Mouse (Mus musculus) hindbrain, embryonic 13.5 days (tissue): ENCODE results near the gene Zmiz1. TPM values are rescaled to one million over a fixed set of nuclear protein-coding genes. Genes with fewer than 3 reads are reported as not detected.

ENCODE experiments used
- ATAC-seq: fragments of 200-750 bp; cut with Nextera tagmentation; 2 replicates; pipeline ENCODE4 v1.8.0; 2017; ENCODE audit warnings: moderate TSS enrichment; ENCODE audit not compliant: low FRiP score
- H3K27ac ChIP-seq: fragments of 300-500 bp; sonication (generic); 2 replicates; pipeline ENCODE4 v1.5.1; 2015; ENCODE audit warnings: inconsistent platforms, mild to moderate bottlenecking, moderate library complexity
- H3K27me3 ChIP-seq: fragments of 300-500 bp; sonication (generic); 2 replicates; pipeline ENCODE4 v1.6.1; 2015; ENCODE audit warnings: mild to moderate bottlenecking, inconsistent platforms
- H3K36me3 ChIP-seq: fragments of 300-500 bp; sonication (generic); 2 replicates; pipeline ENCODE4 v1.6.1; 2015; ENCODE audit warnings: mild to moderate bottlenecking, inconsistent platforms
- H3K4me1 ChIP-seq: fragments of 300-500 bp; sonication (generic); replicated peaks from 2 replicates; pipeline ENCODE4 v1.6.1; 2015; ENCODE audit warnings: inconsistent platforms
- H3K4me2 ChIP-seq: fragments of 300-500 bp; sonication (generic); 2 replicates; pipeline ENCODE4 v1.6.1; 2015; ENCODE audit warnings: inconsistent platforms, mild to moderate bottlenecking, moderate library complexity
- H3K4me3 ChIP-seq: fragments of 300-500 bp; sonication (generic); 2 replicates; pipeline ENCODE4 v1.5.1; 2015; ENCODE audit warnings: mild to moderate bottlenecking, inconsistent platforms
- H3K9ac ChIP-seq: fragments of 300-500 bp; sonication (generic); 2 replicates; pipeline ENCODE4 v1.6.1; 2015; ENCODE audit warnings: mild to moderate bottlenecking, inconsistent platforms
- H3K9me3 ChIP-seq: fragments of 300-500 bp; sonication (generic); 2 replicates; pipeline ENCODE4 v1.6.1; 2016; ENCODE audit warnings: inconsistent platforms
- WGBS: fragments of 180-500 bp; shearing (Covaris S2); methylation state at CpG from one replicate; pipeline ENCODE4 v1.1.7; 2015; 5-methylcytosine and 5-hydroxymethylcytosine counted together
- polyA plus RNA-seq: library from polyadenylated mRNA; unstranded; fragments of >200 nt; fragmentation: Nextera tagmentation; extraction: Ambion mirVana; gene quantifications from 2 replicates; pipeline ENCODE4 v1.2.1, GENCODE M21; 2015

Gene Zmiz1
- polyA plus RNA-seq, 1 experiment from 2014 or later = 58.5 TPM

DNA sequence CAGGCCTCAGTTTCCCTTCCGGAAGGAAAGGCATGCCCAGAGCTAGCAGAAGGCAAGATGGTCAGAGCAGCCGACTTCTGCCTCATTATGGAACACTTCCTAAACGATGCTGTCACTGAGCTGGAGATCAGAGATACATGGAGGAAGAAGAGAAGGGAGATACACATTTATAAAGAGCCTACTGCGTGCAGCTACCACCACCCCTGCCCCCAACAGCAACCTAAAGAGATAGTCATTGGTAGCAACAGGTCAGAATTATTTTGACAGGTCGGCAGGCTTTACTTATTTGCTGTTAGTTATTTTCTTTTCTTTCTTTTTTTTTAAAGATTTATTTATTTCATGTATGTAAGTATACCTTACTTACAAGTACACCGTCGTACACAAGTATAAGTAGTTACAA is 90.1 kb downstream of the Zmiz1 start:
- Histone ChIP-seq H3K4me1 (peaks cover 84% of the 10 kb centered on the region), H3K9me3 (no peaks in the 10 kb centered on the region), H3K27ac (peak overlapping the region; percentile 84), H3K27me3 (no peaks in the 10 kb centered on the region), H3K36me3 (peaks cover 26% of the 10 kb centered on the region), H3K4me3 (no peak overlapping the region), H3K4me2 (no peak overlapping the region), H3K9ac (0 out of 2 replicates have a peak overlapping the region, but pooled peaks have one; percentile 46)
- WGBS = 92% methylated on average over 7 of the region's 7 CpGs
- no peak for ATAC-seq

DNA sequence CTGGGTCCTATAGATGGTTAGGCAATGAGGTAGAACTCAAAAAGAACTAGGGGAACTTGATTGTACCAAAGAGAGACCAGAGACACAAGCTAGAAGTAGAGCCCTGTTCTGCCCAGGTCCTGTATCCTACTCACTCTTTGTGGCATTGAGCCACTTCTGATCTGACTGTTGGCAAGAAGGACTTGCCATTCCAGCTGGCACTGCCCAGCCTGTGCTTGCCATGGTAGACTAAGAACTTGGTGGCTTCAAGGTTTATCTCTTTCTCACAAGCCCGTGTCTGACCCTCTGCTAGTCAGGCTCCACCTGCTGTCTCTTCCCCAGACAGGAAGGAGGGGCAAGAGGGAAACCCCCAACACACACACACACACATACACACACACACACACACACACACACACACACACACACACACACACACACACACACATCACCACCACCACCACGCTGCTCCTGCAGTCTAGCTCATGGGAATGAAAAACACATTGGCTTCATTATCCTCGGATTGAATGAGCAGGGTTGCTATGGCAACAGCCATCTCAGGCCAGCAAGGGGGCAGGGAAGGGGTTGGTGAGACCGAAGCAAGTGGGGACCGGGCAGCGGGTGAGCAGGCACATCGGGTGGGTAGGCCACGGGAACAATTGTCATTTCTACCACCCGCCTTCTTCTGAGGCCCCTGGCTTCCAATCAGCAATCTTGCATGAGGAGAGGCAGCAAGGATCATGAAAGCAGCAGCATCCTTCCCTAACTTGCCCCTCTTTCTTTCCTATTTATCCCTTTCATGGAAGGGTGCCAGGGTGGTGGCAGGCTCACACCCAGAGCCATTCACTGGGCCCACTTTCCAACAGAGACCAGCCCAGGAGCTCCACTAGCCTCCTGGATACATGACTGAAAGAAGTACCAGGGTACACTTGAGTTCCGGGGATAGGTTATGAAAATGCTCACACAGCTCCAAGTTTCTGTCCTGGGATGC is 91.2 kb downstream of the Zmiz1 start:
- WGBS = 14% methylated on average over 9 of the region's 10 CpGs
- H3K4me2 ChIP-seq = peak overlapping the region; percentile 3; the same call in 1 of the 2 replicates
- H3K27ac ChIP-seq = peak overlapping the region; percentile 93
- H3K9me3 ChIP-seq = no peaks in the 10 kb centered on the region
- ATAC-seq = peak; percentile 68
- peaks cover 93% of the 10 kb centered on the region for H3K4me1 ChIP-seq
- H3K36me3 ChIP-seq = peaks cover 24% of the 10 kb centered on the region
- no peak overlapping the region for H3K9ac ChIP-seq
- no peaks in the 10 kb centered on the region for H3K27me3 ChIP-seq
- no peak overlapping the region for H3K4me3 ChIP-seq

DNA sequence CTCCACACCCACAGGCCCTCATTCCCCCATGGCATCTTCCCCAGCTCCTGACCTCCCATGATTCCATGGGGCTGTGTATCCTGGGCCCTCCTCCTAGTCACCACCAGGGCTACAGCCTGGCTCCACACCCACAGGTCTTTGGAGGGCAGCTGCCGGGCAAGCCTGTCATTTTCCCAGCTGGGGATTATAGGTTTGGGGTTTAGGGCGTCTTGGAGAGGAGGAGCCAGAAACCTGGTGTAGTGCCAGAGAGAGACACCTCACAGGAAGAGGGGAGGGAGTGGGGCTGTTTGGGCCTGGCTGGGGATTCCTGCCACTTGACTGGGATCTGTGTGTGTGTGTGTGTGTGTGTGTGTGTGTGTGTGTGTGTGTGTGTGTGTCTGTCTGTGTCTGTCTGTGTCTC is 92.7 kb downstream of the Zmiz1 start:
- Histone ChIP-seq H3K4me1 (peaks cover 96% of the 10 kb centered on the region), H3K27ac (peak overlapping the region; percentile 93)
- WGBS = 26% methylated on average over 2 of the region's 2 CpGs

DNA sequence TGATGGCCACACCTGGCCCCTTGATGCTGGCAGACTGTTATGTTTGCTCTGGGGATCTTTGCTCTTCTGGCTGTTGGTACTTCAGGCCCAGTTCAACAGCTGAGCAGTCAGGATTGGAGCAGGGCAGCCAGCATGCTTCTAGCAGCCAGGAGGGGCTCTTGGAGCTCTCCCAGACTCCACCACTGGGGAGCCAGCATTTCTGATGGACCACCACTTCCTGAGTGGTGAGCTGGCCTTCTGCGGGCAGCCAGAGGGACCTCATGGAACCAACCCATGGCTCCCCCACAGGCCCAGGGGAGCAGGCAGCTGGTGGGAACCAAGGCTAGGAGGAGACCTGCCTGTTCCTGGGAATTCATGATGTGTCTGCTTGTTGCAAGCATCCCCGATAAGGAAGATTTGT is 94.4 kb downstream of the Zmiz1 start:
- Histone ChIP-seq H3K9ac (no peak overlapping the region), H3K4me2 (no peak overlapping the region), H3K27me3 (no peaks in the 10 kb centered on the region), H3K9me3 (no peaks in the 10 kb centered on the region), H3K4me3 (no peak overlapping the region), H3K36me3 (no peaks in the 10 kb centered on the region), H3K27ac (peak overlapping the region; percentile 82), H3K4me1 (peaks cover 96% of the 10 kb centered on the region)
- ATAC-seq = no peak
- 74% methylated on average over 2 of the region's 2 CpGs for WGBS

More for the DNA sequence above, 92.7 kb downstream of the Zmiz1 start:
- no peak for ATAC-seq
- no peak overlapping the region for H3K4me2 ChIP-seq
- no peak overlapping the region for H3K4me3 ChIP-seq
- H3K27me3 ChIP-seq = no peaks in the 10 kb centered on the region
- H3K9me3 ChIP-seq = no peaks in the 10 kb centered on the region
- H3K9ac ChIP-seq = no peak overlapping the region
- peaks cover 9% of the 10 kb centered on the region for H3K36me3 ChIP-seq

DNA sequence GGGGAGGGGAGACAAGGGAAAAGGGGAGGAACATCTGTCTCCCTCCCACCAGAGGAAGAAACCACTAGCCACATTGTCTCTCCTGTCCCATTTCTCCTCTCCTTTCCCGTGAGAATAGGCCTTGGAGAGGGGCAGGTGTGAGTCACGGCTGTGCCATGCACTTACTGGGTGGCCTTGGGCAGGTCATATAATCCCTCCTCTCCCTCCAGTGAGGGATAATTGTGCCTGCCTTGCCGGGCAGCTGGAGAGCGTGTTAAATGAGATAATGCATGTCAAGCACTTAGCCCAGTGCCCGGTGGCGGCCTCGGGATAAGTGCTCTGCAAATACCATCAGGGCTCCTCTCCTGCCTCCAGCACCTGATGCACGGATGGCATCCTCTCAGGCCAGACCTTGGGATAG is 95.8 kb downstream of the Zmiz1 start:
- peaks cover 88% of the 10 kb centered on the region for H3K4me1 ChIP-seq
- peak overlapping the region; percentile 63 for H3K9ac ChIP-seq
- no peaks in the 10 kb centered on the region for H3K27me3 ChIP-seq
- WGBS = 12% methylated on average over 8 of the region's 8 CpGs
- ATAC-seq = no peak
- peak overlapping the region; percentile 8; the same call in 1 of the 2 replicates for H3K4me2 ChIP-seq
- H3K4me3 ChIP-seq = no peak overlapping the region
- H3K36me3 ChIP-seq = peaks cover 4% of the 10 kb centered on the region; the same call in 1 of the 2 replicates
- H3K9me3 ChIP-seq = no peaks in the 10 kb centered on the region
- peak overlapping the region; percentile 85 for H3K27ac ChIP-seq

DNA sequence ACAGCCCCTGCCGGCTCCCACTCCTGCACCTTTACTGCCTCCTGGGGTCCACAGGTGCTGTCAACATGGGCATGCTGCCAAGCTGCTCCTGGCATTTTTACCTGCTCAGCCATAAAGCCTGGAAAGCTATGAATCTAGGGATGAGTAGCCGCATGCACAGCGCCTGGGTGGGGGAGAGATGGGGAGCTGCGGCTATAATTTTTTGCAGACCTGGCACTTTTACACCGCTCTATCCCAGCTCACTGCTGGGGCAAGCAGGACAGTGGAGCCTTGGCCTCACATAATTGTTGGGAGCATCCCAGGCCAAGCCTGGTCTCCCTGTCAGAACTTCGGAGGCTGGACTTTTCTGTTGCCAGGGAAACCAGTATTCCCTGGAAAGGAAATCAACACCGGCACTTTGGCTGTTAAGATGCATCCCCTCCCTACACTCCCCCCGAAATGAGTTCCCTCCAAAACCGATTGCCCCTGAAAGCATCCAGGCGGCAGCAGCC is 96.4 kb downstream of the Zmiz1 start:
- peaks cover 88% of the 10 kb centered on the region for H3K4me1 ChIP-seq
- 17% methylated on average over 10 of the region's 10 CpGs for WGBS
- H3K27me3 ChIP-seq = no peaks in the 10 kb centered on the region
- H3K4me2 ChIP-seq = peak overlapping the region; percentile 8; the same call in 1 of the 2 replicates
- peaks cover 4% of the 10 kb centered on the region; the same call in 1 of the 2 replicates for H3K36me3 ChIP-seq
- ATAC-seq = peak; percentile 18; the same call in 1 of the 2 replicates
- H3K4me3 ChIP-seq = no peak overlapping the region
- H3K9ac ChIP-seq = peak overlapping the region; percentile 63
- H3K27ac ChIP-seq = peak overlapping the region; percentile 85
- H3K9me3 ChIP-seq = no peaks in the 10 kb centered on the region

DNA sequence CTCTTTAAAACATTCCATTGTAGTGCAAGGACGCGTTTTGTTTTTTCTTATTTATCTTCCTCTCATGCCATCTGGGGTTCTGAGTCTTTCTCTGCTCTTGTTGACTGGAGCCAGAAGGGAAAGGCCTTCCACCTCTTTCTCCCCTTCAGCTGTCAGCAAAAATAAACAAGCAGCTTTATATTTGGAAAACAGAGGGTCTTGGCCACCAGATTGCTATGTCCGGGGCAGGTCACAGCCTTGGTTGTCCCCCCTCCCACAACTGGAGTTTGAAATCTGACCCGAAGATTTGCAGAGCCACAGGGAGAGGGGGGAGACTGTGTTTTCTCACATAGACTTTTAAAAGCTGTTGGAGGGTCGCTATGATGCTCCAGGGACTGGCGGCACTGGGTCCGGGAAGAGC is 96.9 kb downstream of the Zmiz1 start:
- Histone ChIP-seq H3K36me3 (peaks cover 6% of the 10 kb centered on the region; the same call in 1 of the 2 replicates), H3K27ac (peak overlapping the region; percentile 85), H3K9me3 (no peaks in the 10 kb centered on the region), H3K4me2 (peak overlapping the region; percentile 19; the same call in 1 of the 2 replicates), H3K4me3 (no peak overlapping the region), H3K9ac (peak overlapping the region; percentile 63), H3K4me1 (peaks cover 83% of the 10 kb centered on the region), H3K27me3 (no peaks in the 10 kb centered on the region)
- ATAC-seq = no peak
- WGBS = 7% methylated on average over 7 of the region's 7 CpGs

DNA sequence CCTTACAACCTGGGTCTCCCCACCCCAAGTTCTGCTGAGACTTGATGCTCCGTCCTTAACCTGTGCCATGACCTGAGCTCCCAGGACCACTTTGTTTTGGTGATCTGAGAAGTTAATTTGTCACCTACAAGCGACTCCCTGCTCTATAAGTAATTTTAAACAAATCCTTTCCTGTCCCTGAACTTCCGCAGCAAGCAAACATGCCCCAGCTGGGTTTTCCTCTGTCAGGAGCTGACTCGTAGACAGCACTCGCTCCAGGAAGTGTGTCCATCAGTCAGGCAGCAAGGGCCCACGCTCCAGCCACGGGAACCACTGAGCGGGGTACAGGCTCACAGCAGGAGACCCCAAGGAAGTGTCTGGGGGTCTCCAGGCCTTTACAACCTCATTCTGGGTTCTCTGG is 98.0 kb downstream of the Zmiz1 start:
- Histone ChIP-seq H3K36me3 (peaks cover 9% of the 10 kb centered on the region; the same call in 1 of the 2 replicates), H3K27me3 (no peaks in the 10 kb centered on the region), H3K27ac (peak overlapping the region; percentile 85), H3K9me3 (no peaks in the 10 kb centered on the region), H3K4me1 (peaks cover 82% of the 10 kb centered on the region), H3K9ac (peak overlapping the region; percentile 56), H3K4me3 (no peak overlapping the region), H3K4me2 (no peak overlapping the region)
- ATAC-seq = no peak
- WGBS = 35% methylated on average over 8 of the region's 8 CpGs

DNA sequence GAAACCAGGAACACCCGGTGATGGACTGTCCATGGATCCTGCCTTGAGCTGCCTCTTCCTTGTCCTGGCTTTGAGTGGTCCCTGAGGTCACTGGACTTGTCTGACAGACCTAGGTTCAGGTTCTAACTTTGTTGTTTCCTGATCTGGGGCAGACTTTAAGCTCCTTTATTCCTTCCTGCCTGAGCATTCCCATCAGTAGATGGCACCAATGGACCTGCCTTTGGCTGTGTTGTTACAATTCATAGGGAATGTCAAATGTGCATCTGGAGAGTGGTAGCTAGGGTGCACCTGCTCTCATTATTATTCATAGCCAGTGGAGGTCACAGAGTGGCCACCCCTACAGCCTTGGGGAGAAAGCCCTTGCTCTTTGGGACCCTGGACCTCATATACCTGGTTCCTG is 99.5 kb downstream of the Zmiz1 start:
- WGBS = 90% methylated on average over 1 of the region's 1 CpGs
- Histone ChIP-seq H3K4me3 (no peak overlapping the region), H3K27ac (no peak overlapping the region), H3K9ac (no peak overlapping the region), H3K27me3 (no peaks in the 10 kb centered on the region), H3K4me2 (no peak overlapping the region), H3K4me1 (peaks cover 82% of the 10 kb centered on the region), H3K36me3 (peaks cover 10% of the 10 kb centered on the region; the same call in 1 of the 2 replicates), H3K9me3 (no peaks in the 10 kb centered on the region)
- no peak for ATAC-seq

DNA sequence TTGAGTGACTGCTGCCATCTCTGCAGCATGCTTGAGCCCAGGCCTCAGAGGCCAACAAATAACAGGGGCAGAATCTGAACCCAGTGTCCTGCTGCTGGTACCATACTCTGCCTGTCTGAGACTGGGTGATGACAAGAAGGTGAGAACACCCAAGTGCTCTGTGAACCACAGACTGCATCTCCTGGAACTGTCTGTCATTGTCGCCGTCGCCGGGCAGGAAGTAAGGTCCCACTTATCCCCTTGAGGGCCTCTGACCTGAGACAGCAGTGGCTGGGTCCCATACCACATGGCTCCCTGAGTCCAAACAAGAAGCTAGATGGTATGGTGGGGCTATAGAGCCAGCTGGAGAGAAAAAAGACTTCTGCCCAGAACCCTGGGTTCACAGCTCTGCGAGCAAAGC is 100.9 kb downstream of the Zmiz1 start:
- Histone ChIP-seq H3K27ac (no peak overlapping the region), H3K36me3 (peaks cover 14% of the 10 kb centered on the region; the same call in 1 of the 2 replicates), H3K9ac (no peak overlapping the region), H3K4me1 (peaks cover 84% of the 10 kb centered on the region), H3K4me3 (no peak overlapping the region), H3K9me3 (no peaks in the 10 kb centered on the region), H3K27me3 (no peaks in the 10 kb centered on the region), H3K4me2 (no peak overlapping the region)
- no peak for ATAC-seq
- WGBS = 82% methylated on average over 5 of the region's 5 CpGs

DNA sequence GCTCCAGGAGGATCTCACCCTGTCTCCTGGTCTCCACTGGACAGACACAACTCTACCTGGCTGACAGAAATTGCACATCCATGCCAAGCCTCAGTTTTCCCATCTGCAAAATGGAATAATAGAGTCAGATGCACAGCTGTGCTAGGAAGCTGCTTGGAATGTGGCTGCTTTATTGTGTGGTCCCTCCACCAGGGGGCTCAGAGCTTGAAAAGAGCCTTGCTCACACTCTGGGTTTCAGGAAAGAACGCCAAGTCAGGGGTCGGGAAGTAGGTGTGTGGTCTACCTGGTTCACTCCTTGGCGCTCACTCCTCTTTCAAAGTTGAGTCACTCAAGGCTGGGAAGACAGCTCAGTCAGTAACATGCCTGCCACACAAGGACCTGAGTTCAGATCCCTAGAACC is 101.9 kb downstream of the Zmiz1 start:
- no peak for ATAC-seq
- WGBS = 94% methylated on average over 3 of the region's 3 CpGs
- H3K9me3 ChIP-seq = no peaks in the 10 kb centered on the region
- H3K4me3 ChIP-seq = no peak overlapping the region
- peaks cover 14% of the 10 kb centered on the region; the same call in 1 of the 2 replicates for H3K36me3 ChIP-seq
- peaks cover 84% of the 10 kb centered on the region for H3K4me1 ChIP-seq
- no peak overlapping the region; the same call in 1 of the 2 replicates for H3K27ac ChIP-seq
- H3K4me2 ChIP-seq = no peak overlapping the region
- no peak overlapping the region for H3K9ac ChIP-seq
- H3K27me3 ChIP-seq = no peaks in the 10 kb centered on the region

DNA sequence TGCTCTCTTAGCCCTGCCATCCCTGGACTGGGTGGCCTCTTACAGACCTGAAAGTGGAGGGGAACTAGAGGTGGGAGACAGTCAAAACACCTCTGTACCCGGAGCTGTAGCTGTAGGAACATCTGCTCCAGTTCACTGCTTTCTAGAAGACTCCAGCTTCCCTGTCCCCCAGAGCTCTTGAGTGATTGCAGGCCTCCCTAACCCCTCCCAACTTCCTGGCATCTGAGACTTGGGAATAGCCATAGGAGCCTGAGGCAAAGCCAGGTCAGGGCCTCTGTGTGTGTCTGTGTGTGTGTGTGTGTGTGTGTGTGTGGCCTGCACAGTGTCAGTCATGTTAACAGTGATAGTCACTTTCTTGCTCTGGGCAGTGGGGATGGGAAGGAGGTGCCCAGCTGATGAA is 102.7 kb downstream of the Zmiz1 start:
- no peaks in the 10 kb centered on the region for H3K9me3 ChIP-seq
- no peak overlapping the region for H3K9ac ChIP-seq
- no peak for ATAC-seq
- H3K27ac ChIP-seq = peak overlapping the region; percentile 36
- H3K4me2 ChIP-seq = no peak overlapping the region
- WGBS = 50% methylated on average over 1 of the region's 1 CpGs
- H3K27me3 ChIP-seq = no peaks in the 10 kb centered on the region
- no peak overlapping the region for H3K4me3 ChIP-seq
- H3K36me3 ChIP-seq = peaks cover 14% of the 10 kb centered on the region; the same call in 1 of the 2 replicates
- H3K4me1 ChIP-seq = peaks cover 79% of the 10 kb centered on the region
